Mouse (Mus musculus): ENCODE results near the gene Add3.

- TF ChIP-seq CTCF (conservative IDR thresholded peaks at IDR 0.05; ENCODE audit: low read length) (no peak), NANOG (IDR thresholded peaks at IDR 0.05; ENCODE audit: borderline replicate concordance, low read length) (no peak), POU5F1 (IDR thresholded peaks at IDR 0.05; ENCODE audit: borderline replicate concordance, low read length) (no peak)
These were observed 13.9 kb downstream of the Add3 start for GRCm38 (mm10) chr19:53154156-53154555.

Data from E14TG2a.4 (cell line).